Mouse (Mus musculus) erythroid progenitor cell, adult 5-6 weeks (primary cell): ENCODE results near the gene Gdpgp1. TPM values are rescaled to one million over a fixed set of nuclear protein-coding genes. Genes with fewer than 3 reads are reported as not detected.
A peak's percentile ranks its signal among the peaks of the same experiment; 100 is the strongest.

Experiments
- ATAC-seq: replicated peaks from 2 replicates; pipeline ENCODE4 v1.8.0; 2016; ENCODE audit warnings: moderate number of reproducible peaks, mild to moderate bottlenecking, moderate TSS enrichment, inconsistent platforms; ENCODE audit not compliant: poor library complexity, low FRiP score, severe bottlenecking
- total RNA-seq, 2 experiments: library from RNA; stranded (forward) in 1 of 2; stranded (reverse) in 1 of 2; fragments of 150-400 nt in 1 of 2; fragments of 186-747, 209-891 nt in 1 of 2; gene quantifications; 2 replicates each; pipeline versions ENCODE4 v1.2.3 to v1.2.4; 2015 to 2017; ENCODE audit warnings: low replicate concordance in 2 of 2

Gene Gdpgp1
- total RNA-seq, 2 experiments from 2014 or later: 0.08 to 1.3 TPM

DNA sequence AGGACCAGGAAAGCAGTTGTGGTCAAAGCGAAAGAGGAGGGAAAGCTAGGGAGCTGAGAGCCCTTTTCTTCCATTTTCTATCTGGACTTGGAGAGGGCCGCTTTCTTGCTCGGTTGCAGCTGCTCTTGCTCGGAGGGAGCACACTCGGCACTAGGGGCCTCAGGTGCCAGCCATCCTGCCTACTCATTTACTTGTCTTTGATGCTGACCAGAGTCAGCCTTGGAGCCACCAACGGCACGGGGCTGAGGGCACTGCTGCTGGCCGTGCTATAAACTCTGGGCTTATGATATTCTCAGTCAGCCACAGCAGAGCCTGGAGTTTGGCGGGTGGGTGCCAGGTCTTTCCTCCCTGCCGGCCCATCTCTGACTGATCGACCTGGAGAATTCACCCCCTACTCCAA, 33.8 kb upstream of the Gdpgp1 start:
- ATAC-seq: peak; percentile 16; the same call in 1 of the 2 replicates

DNA sequence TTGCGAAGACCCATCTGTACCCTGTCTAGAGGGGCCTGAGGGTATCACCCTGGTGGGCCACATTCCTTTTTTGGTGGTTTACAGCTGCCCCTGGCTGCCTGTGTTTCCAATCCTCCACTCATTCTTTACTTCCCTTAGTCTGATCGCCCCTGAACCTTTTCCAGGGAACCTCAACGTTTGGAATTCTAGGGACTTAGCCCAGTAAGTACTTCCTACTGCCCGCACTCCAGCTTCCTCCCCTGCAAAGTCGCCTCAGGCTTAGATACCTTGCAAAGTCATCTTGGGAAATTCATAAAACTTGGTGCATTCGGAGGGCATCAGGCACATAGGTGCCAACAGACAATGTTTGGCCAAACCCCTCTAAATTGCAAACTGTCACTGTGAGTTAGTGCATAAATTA, 33.4 kb upstream of the Gdpgp1 start:
- no peak for ATAC-seq

DNA sequence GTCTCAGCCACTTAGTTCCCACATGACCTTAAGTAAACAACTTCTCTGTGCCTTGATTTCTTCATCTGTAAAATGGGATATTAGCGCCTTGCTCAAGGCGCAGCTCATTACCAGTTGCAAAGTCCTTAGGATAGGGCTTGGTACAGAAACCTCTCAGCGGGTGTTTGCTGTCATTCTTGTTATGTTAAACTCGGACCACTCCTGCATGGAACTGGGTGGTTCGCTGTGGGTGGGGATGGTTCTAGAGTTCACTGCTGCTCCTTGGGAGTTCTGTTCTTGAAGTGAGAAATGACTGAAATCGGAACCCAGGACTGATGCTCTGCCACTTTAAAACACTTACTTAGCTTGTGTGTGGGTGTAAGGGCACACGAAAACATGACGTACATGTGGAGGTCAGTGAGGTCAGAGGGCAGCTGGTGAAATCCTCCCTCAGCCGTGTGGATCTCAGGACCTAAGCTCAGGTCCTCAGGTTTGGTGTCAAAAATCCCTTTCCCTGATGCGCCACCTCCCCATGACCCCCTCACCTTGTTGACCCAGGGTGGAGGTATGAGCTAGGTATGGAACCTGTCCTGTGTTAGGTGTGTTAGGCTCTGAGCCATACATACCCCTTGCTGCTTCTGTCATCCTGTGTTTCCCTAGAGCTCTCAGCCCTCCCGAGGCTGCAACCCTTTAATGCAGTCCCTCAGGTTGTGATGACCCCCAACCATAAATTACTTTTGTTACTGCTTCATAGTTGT, 32.6 kb upstream of the Gdpgp1 start:
- ATAC-seq: no peak

DNA sequence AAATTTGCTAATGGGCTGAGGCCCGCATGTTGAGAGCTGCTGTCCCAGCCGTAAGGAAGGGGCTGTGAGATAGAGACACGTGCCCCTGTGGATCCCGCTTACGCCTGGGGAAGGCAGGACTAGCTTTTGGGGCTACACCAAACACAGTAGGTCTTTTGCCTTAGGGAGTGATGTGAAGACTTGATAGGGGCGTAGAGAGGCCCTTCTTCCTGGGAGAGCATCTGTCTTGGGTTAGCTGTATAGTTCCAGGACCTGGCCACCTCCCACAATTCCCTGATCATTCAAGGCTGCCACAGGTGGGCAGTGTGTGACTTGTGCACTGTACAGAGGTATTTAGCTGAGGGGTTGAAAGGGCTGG, 32.1 kb upstream of the Gdpgp1 start:
- no peak for ATAC-seq

DNA sequence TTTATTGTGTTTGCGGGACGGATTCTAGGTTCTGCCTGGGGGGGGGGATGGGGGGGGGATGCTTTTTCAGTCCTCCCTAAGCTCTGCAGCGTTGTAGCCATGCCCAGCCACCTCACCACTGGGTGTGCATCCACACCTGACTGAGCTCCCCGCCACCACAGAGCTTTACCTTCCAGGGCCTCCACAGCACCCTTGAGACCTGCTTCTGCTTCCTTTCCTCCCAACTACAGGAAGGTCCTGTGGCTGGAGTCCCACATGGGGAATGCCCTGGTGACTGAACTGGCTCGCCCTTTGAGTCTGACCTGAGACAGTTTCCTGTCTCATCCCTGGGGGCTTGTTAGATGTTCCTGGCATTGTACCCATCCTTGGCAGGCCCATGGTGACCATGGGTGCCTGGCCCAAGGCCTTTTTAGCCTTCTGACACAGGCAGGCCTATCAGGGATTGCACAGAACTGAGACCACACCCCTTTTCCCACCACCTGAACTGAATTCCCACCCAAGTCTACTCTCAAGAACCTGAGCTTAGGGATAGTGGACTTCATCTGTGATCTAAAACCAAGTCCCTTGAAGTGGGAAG, 31.6 kb upstream of the Gdpgp1 start:
- no peak for ATAC-seq

DNA sequence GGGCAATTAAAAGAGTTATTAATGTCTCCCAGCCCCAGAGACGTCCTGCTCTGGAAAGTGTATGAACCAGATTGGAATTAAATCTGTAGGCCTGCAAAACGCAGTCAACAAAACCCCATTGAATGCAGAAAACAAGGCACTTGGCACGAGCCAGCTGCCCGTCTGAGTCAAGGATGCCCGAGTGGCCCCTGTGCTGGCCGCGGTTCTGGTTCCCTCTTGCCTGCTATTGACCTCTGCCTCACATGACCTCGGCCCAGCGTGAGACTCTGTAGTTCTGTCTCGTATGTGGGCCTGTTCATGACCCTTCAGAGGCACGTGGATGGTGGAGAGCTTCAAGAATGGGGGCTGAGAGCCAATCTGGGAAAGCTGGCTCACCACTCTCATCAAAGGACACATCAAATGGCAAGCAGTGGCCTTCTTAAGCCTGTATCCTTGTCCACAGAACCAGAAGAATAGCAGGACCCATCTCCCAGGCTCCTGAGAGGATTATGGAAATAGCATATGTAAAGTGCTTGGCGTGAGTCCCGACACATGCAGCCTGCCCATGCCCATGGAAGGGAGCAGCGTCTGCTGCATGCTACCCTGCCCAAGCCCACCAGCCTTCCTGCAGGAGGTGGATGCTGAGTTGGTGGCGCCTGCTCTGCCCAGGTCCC, 30.7 kb upstream of the Gdpgp1 start:
- no peak for ATAC-seq

DNA sequence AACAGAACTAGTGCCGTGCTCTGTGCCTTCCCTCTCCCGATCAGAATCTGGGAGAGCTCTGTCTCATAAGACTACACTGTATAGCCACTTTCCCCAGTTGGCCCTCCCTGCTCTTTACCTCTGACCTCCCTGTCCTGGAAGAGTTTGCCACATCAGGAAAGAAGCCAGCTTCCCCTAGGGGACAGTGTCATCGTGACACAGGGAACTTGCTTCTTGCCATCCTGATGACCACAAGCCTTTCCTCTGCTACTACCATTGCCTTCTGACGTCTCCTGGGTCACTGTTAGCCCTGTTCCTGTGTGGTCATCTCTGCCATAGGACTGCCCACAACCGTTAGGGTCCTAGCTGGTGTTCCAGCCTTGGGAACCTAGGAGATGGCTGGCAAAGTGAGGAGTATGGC, 29.7 kb upstream of the Gdpgp1 start:
- ATAC-seq: no peak

DNA sequence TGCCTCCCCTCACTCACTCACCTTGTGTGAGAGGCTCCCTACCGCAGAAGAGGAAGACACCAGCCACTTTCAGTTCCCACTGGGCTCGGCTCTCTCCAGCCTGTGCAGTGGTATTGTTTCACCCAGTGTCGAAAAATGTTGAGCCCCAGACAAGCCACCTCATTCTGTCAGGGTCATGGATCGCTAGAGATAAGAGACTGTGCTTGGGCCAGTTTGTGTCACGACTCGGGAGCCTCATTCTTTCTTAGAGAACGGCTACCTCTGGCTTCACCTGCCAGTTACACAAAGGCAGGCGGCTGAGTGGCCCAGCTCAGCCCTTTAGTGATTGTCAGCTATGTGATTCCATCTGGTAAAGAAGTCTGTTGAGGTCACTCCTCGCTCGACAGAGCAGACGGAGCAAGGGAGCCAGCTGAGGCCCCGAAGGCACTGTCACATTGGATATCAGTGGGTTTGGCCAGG, 29.0 kb upstream of the Gdpgp1 start:
- no peak for ATAC-seq

DNA sequence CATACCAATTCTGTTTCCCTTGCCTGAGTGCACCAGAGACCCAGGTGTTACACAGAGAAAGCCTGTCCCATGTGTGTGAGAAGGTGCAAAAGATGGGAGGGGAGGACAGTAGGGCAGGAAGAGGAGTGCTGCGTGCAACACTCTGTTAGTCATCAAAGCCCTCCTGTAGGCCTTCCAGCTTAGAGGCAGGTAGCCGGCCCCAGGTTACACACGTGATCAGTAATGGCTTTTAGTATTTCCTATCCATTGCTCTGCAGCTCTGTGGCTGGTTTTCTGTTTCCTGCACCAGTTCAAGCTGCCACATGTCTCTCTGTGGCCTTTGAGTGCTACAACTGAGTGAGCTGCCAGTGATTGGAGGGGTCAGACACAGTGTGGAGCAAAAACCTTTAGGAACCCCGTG, 28.3 kb upstream of the Gdpgp1 start:
- no peak for ATAC-seq

DNA sequence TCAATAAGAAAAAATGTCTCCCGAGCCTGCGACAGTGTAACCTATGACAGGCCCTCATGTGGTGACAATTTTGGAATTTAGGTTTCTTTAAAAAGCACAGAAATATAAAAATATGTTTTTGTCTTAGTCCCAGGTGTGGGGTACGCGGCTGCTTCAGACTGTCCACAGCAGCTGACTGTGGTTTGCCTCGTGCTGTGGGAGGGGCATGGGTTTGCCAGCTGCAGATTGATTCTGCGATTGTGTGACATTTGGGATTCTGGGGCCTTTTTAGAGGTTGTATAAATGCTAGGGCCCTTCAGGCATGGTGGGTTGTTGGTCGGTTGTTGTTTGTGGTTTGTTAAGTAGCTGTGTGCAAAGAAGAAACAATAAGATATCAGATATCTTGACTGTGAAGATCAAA, 27.7 kb upstream of the Gdpgp1 start:
- ATAC-seq: no peak

DNA sequence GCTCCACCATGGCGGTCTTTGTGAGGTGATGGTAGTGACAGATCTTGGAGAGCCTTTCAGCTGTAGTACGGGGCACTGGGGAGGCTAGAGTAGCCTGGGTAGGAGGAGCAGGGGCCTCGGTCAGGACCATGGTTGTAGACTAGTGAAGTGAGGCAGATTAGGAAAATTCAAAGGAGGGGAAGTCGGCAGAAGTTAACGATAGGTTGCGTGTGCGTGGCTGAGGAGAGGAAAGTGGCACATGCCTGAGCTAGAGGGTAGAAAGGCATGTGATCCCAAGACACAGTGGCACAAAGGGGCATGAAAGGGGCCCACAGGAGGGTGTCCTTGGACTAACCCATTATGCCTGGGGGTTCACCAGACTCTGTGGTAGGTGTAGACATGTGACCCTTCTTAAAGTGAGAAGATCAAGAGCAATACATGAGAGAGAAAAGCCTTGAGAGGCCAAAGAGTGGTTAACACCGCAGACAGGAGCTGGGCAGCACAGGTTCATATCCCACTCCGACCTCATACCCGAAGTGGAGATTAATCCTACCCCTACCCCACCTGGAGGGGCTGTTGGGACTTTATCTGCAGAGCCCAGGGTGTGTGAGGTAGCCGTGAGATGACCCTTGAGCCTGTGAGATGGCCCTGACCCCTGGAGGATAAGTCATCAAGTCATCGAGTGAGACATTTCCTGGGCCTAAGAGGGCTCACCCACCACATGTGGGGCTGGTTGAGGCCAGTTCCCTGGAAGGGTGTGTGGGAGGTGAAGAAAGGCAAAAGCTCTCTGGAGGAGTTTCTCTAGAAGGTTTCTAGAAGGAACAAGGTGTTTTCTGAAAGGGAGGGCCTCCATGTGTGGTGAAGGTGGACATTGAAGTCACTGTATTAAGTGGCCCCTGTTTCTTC, 26.7 kb upstream of the Gdpgp1 start:
- no peak for ATAC-seq

DNA sequence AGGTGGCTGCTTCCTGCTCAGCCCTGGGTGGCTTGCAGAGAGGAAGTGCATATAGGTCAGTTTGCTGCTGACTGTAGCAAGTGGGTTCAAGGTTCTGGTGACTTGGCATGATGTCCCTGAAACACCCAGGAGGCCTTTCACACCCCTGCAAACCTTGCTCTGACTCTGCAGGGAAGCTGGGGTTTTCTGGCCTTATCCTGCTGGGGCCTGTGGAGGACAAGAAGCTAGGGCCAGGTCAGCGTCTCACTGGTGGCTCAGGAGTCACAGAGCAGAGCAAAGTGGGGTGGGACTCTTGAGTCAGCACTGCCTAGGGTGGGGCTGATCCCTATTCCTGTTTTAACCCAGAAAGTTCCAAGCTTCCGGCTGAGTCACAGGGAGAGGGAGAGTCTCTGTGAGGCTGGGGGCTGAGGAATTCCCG, 25.3 kb upstream of the Gdpgp1 start:
- ATAC-seq: peak; percentile 28

DNA sequence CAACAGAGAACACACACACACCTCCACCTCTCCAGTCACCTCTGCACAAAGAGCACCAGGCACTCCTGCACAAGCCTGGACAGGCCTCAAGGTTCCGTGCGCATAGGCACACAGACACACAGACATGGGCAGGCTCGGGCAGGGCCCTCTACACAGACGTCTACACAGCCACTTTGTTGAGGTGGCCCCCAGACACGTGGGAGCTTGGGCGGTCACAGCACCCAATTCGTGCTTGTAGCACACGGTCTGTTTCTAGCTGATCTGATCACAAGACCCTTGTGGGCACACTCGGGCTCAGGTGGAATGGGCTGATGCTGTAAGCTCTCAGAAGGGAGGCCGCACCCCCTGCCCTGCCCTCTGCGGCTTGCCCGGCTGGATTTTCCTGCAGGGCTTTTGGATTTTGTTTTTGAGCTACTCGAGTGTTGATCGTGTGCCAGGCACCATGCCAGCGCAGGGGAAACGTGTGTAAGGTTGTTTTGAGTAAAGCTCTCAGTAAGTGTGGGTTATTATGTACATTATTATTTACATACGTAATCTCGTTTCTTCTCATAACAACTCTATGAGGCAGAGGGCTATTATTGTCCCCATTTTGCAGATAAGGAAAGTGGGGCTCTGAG, 24.5 kb upstream of the Gdpgp1 start:
- ATAC-seq: peak; percentile 21

DNA sequence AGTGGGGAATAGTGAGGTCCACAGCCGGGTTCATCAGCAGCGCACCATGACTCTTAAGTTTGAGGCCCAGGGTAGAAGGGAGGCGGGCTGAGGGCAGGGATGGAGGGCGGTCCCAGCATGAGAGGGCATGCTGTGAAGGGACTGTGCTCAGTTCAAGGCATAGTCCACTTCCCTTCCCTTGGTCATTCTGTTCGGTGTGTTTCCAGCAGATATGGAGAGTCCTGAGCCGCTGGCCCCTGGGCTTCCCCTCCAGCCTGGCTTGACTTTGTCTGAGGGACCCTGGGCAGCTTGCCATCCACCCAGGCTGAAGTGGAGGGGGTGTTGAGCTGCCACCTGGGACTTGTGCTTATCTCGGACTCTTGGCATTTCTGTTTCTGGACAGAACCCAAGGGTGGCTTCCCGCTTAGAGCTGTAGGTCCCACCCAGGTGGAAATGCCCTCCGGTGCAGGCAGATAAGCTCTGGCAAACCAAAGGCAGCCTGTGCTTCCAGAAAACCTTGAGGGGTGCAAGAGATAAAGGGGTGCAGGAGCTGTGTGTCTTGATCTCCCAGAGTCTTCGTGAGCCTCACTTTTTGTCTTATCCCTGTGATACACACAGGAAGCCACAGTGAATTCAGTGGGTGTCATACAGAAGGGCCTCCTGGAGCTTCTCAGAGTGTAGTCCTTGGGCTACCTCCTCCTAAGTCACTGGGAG, 23.8 kb upstream of the Gdpgp1 start:
- ATAC-seq: peak; percentile 79

DNA sequence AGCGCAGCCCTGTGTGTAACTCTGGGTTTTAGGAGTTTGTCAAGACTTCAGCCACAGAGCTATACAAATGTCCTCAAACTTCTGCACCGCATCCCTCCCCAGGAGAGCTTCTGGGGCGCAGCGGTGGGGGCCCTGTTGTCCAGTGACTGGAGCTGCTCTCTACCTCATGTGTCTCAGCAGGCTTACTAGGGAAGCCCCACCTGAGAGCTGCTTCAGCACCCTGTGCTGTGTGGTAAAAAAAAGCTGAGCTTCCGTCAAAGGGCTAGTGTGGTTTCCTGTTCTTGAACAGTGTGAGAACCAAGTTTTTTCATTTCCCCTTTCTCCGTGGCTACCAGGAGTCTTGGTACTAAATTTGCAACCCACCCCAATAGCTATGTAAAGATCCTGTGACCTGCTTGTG, 23.0 kb upstream of the Gdpgp1 start:
- no peak for ATAC-seq

DNA sequence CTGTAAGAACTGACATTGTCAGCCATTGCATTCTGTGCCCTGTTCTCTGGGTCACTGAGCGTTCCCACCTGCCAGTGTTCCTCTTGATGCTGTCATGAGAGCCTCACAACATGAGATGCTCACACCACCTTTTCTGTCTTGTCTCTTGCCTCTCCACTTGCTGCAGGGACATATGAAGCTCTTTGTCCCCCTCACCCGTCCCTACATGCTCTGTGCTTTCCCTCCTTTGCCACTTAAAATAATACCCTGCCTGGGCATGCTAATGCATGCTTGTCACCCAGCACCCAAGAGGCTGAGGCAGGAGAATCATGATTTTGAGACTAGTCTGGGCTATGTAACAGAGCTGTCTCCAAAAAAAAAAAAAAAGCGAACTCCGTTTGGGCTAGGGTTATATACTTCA, 21.7 kb upstream of the Gdpgp1 start:
- ATAC-seq: no peak

DNA sequence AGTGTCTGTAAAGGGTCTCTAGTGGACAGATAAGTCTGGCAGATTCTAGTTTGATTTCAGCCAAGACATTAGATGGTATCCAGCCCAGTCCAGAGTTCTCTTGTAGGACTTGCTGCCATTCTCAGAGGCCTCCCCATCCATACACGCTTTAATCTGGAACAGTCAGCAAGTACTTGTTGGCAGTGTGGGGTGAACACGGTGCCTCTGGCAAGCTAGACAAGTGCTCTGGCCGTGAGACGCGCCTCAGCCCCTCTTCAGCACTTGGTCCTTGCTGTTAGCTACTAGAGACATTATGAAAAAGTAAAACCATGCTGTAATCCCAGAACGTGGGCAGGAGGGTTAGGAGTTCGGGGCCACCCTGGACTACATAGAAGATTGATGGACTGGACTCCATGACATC, 19.1 kb upstream of the Gdpgp1 start:
- ATAC-seq: no peak

DNA sequence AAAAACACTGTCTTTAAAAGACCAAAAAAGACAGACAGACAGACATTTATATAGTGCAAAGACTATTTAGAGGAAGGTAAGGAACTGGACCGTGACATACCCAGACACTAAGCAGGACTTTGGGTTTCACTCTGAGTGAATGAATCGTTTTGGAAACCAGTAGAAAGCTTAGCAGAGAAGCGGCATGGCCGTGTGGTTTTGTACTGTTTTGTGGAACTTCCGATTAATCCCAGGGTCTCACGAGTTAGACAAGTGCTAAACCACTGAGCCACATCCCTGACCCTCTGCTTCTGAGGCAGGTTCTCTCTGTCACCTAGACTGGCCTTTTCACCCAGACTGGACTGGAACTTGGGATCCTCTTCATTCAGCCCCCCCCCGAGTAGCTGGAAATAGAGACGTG, 18.2 kb upstream of the Gdpgp1 start:
- ATAC-seq: no peak

DNA sequence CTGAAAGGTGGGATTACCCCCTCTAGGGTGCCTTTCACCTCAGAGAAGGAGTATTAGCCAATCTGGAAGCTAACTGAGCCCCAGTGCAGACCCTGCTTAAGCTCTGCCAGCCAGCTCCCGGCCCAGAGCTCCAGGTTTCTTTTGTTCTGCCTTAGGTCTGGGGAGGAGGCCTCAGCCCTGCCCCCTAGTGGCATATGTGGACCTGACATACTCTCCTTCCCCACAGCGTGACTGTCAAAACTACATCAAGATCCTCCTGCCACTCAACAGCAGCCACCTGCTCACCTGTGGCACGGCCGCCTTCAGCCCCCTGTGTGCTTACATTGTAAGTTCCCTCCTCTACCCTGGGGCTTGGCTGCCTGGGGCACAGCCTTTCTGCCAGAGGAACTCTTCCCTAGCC, 17.3 kb upstream of the Gdpgp1 start:
- ATAC-seq: peak; percentile 82
